Mouse (Mus musculus) frontal cortex, adult (tissue): ENCODE data around the gene Tekt4.

Experiments
- ATAC-seq: cut with Nextera tagmentation; 2 replicates; pipeline ENCODE4 v1.9.2; 2017; ENCODE audit warnings: mild to moderate bottlenecking, moderate library complexity, mixed read lengths; ENCODE audit not compliant: low TSS enrichment

Gene Tekt4

DNA sequence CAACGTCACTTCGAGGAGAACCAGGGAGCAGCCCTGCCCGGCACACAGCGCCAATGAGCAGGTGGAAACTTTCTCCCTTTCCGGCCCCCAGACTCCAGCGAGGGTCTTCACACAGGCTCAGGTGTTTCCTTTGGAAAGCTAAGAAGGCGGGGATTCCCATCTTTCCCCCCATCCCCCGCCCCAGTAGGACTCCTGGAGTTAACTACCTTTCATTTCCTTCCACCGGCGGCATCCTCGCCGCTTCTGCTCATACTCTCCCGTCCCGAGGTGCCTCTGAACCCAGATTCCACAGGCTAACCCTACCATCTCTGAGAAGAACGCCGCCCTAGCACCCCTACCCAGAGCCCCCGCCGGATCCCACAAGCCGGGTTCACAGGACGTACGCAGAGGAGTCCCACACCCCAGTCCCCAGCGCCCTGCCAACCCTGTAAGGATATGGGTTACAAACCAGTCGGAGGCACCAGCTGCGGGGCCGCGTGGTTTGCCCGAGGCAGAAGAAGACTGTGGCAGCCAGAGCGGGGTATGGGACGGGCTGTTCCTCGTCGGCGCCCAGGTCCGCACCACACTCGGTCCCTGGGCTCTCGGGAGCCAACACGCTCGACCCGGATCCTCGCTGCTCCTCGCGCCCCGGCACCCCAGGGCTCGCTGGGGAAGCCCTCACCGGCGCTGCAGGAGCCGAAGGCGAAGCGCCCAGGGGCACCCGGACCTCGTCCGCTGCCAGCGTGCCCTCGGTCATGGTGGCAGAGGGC, 21.8 kb upstream of the Tekt4 start:
- ATAC-seq: peak; percentile 59; the same call in 1 of the 2 replicates

DNA sequence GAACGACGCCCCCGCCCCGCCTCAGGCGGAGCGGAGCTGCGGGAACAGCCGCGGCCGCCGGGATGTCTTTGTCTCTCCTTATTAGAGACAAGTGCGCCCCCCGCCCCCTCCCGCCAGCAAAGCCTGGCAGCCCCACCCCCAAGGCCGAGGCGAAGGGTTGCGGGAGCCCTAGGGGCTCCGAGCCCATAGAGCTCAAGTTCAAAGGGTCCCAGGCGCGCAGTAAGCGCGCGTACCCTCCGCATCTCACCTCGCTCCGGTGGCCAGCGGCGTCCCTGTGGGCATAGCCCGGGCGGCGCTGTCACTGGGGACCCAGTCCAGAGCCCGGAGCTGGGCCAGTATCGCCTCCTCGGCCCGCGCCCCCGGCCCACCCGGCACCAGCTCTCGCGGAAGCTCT, 21.2 kb upstream of the Tekt4 start:
- no peak for ATAC-seq

DNA sequence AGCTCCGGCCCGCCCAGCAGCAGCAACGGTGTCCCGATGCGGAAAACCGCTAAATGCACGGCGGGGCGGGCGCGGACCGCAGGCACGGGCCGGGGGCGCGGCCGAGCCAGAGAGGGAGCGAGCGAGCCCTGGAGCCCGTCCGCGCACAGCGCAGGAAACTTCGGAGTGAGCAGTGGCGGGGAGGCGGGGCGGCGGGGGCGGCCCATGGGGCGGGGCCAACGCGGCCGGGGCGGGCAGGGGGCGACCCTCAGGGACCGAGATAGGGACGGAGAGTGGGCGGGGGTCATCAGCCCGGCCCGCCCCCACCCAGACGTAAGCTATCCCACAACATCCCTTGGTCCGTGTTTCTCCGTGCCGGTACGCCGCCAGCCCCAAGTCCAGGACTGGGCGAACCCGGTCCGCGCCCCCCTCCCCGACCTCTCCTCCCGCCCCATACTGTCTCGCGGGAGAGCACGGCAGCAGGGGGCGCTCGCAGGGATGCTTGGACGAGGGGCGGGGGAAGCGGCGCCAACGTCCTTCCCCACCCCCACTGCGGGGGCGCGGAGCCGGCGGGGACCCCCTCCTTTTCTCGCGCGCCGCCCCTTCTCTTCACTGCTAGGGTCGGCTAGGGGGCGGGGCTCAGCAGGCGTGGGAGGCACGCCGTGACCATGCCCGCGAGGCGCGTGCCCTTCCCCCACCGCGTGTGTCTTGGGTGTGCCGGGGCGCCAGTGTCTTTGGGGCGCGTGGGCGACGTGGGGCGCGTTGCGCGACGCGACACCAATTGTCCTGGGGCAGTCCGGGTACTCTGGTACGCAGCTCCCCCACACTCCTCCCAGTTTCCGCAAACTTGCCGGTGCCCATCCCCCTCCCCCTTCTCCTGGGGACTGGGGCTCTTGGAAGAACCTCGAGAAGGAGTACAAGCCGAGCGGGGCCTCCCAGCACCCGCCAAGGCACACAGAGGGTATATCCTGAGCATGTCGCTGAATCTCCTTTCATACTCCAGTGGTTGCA, 20.5 kb upstream of the Tekt4 start, which contains the start of gene Cacna1h:
Gene Cacna1h, minus strand, starts transcription at position 167 of the 990 bp plus-strand sequence.
- no peak for ATAC-seq

DNA sequence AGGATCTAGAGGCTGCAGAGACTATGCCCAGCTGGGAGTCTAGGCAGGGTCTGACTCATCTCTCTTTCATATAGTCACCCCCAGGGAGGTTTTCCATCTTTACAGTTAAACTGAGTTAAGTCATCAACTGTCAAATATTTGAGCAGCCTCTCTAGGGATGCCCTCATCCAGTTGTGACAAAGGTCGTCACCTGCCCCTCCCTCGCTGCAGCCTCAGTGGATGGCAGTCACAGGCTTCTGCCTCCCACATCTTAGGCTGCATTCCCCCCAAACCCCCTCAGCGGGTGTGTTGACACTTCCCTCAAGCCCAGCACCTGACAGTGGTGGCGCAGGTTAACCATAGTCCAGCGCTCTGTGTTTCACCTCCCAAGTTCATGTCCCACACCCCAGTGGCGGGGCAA, 13.0 kb upstream of the Tekt4 start:
- no peak for ATAC-seq

DNA sequence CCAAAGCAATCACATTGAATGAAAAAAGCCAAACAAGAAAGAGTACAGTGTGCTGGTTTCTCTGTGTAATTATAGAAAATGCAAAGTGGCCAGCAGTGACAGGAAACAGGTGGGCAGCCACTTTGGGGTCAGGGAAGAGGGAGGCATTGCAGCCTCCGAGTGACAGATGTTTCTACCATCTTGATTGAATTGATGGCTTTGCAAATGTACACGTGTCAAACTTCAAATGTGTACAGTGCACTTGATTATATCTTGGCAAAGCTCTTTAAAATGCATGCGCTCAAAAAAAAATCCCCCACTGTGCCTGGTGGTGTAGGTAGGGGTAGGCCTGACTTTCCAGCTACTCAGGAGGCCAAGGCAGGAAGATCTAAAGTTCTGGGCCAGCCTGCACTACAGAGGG, 11.5 kb upstream of the Tekt4 start:
- ATAC-seq: no peak

DNA sequence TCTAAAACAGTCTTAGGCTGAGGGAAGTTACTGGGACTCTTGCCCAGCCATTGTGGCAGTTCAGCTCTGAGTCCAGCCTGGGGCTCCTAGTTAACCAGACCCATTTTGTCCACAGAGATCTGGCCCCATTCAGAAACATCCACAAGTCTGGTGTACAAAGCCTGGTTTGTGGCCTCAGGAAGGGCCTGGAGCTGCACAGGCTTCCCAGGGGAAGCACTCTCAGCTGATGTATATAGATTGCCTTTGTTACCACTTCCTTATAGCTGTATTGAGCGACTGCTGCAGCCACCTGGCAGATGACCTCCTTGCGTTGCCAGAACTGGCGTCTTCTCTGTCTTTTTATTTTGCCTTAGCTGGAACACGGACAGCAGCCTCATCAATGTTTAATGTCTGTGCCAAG, 9.3 kb upstream of the Tekt4 start:
- ATAC-seq: no peak

DNA sequence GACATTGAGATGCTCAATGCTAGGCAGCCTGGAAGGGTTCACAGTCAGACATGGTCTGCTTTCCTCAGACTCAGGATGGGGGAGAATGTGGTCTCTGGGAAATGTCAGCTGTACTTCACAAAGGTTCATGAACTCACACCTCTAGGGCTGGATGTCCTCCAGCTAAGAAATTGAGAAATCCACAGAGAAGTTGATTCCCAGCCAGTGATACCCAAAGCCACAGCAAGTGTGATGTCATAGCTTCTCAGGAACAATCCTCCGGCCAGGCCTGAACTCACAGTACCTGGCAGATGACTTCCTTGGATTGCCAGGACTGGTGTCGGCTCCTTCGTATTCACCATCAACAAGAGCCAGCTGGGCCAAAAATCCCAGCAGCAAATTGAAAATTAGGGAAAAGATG, 8.6 kb upstream of the Tekt4 start:
- no peak for ATAC-seq

DNA sequence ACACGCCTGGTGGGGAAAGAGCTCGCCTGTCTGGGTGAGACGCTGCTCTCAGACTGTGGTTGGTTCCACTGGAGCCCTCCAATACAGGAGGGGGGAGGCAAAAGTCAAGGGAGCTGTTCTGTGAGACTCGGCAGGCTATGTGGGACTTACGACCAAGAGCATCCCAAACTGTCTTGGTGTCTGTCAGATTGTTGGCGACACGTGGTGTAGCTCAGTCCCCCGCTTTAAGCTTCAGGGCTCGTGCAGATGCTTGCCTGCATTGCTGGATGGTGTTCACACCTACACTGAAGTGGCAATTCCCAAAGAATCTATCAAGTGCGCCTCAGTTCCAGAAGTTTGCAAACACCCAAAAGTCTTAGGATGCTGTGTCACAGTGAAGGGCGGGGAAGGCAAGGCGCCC, 6.5 kb upstream of the Tekt4 start:
- peak; percentile 57; the same call in 1 of the 2 replicates for ATAC-seq

DNA sequence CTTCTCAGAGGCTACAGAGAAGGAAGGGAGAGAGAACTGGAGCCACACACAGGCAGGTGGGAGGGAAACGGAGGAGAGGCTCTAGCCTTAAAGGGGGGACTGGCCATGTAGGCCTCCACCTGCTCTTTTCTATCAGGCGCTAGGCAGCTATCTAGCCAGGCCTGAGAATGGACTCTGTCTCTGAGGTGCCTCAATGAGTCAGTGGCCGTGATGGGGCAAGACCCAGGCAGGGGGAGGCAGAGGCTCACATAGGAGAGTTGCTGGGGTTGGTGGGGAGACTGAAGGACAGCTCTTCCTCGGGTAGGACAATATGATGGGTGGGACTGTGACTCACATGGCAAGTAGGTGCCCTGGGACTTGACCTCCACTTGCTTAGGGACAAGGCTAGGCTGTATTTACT, 4.1 kb upstream of the Tekt4 start:
- no peak for ATAC-seq

DNA sequence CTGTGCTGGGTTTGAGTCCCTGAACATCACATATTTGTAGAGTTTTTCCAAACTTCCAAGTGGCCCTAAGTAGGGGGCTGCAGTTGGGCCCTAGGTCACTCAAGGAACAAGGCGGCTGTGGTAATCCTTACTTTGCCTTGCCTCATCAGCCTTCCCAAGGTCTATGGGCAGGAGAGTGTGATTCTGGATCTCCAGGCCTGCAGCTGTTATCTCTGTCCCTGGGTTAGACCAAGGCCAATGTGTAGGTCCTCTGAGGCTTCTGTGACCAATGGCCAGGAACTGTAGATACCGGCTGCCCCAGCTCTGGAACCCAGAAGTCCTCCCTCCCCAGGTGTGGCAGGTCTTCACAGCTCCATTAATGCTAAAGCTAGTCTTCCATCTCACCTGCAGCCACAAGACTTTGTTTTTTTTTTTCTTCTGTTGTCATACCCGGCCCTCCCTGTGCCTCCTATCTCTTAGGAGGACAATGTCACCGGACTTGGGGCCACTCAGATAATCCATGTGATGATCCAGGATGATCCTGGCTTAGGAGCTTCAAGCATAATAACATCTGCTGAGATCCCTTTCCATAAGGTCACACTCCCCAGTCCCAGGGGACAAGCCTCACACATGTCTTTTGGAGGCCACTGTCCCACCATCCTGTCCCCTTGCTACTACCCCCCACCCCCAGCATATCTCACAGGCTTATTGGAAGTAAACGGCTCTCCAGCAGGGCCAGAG, 2.0 kb upstream of the Tekt4 start:
- no peak for ATAC-seq

DNA sequence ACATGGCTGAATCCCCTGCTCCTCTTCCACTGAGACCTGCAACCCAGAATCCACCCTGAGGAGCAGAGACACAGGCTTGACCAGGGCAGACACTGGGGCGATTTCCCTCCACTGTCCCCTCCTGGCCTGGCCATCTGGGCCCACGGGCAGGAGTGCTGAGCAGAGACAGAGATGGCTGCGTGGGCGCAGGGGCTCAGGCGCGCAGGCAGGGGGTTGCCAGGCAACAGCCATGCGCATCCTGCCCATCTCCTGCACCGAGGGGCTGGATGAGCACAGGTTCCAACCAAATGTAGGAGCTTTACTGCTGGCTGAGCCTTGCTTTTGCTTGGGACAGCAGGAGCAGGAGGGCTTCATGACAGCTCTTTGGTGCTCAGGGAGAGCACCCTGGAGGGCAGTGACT, 2.1 kb downstream of the Tekt4 start:
- peak; percentile 70 for ATAC-seq

DNA sequence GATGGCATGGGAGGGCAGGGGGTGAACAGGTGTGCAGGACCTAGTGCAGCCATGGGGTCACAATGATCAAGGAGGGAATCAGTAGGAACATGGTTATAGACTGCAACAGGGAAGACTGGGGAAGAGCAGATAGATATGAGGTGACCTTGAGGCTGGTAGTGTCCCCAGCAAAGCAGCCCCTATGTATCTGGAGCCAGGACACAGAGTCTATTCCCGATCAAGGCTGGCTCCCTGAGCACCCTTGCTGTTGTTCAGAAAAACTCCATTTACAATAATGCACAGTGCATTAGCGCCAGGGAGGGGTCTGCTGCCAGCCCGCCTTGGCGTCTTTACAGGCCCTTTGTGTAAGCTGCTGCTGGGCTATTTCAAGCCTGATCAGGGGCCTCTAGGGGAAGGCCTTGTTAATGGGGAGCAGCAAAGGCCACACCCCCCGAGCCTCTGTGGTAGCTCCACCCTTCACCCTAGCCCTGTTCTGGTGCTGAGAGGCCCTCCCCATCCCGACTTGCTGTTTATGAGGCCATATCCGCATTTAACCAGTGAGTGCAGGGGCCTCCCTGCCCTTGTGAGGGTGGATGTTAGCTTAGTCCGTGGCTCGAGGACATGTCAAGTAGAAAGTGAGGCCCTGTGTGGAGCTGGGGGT, 7.9 kb downstream of the Tekt4 start:
- no peak for ATAC-seq

DNA sequence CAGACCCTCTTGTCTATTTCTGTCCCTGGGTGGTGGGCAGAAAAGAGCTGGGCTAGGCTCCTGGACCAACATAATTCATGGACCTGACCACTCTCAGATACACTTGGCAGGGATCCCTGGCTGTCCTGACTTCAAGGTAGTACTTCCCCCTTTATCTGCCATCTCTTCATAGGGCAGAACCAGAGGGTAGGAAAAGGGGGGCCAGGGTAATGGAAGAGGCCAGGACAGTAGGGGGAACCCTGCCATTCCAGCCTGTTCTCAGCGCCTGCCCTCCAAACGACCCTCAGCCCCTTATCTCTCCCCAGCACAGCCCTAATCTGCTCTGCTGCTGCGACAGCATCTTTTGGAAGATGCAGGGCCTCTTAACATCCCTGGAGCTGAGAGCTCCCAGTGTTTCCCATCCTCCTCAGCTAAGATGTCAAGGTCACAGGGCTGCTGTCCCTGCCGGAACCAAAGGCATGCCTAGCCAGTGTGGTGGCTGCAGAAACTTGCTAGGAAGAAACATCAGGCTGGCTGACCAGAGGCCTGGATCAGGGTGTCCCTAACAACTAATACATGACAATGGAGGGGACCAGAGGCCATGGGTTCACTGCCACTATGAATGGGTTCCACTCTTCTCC, 9.0 kb downstream of the Tekt4 start:
- no peak for ATAC-seq

DNA sequence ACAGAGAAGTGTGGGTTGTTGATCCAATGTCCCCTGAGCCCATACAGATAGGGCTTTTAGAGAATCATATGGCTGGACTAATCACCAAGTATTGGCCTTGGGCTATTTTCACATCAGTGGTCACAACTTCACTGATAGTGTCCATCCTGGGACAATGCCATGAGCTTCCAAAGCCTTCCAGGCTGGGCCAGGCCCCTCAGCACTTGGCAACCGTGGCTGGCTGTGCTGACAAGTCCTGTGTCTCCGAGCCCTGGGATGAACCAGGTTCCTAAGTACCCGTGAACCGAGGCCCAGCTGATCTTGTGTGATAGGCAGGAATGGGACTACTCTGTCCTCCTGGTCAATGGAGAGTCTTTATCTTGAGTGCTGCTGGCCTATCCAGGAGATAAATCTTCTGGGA, 9.7 kb downstream of the Tekt4 start:
- ATAC-seq: no peak

DNA sequence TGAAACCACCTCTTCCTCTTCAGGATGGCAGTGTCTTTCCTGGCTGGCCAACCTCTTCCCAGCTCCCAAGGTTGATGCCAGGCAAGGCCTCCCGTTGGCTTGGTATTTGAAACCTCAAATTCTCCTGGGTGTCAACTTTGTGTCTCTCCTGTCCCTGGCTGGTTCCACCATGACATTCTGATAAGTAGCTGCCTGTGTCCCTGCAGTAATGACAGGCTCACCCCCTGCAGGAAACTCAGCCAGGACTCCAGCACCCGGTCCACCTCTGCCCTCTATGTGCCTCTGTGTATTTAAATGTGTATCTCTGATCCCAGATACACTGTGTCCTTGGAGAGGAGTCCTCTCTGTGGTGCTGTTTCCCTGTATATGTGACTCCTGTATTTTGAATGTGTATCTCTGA, 11.8 kb downstream of the Tekt4 start:
- no peak for ATAC-seq

DNA sequence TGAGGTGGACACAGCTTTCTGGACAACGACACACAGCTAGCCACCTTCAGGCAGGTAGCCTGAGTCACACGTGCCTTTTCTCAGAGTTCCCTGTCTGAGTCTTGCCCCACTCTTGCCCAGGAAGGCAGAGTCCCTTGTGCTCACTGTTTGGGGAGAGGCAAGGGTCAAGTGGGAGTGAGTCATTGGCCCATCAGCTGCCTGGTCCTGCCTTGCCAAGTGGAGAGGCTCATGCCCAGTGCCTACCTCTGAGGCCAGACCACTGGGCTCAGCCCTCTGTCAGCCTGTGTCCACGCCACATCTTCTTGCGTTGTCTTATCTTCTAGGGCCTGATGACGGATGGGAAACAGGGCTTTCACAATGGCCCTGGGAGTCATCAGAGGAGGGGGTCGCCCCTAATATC, 13.4 kb downstream of the Tekt4 start:
- no peak for ATAC-seq

DNA sequence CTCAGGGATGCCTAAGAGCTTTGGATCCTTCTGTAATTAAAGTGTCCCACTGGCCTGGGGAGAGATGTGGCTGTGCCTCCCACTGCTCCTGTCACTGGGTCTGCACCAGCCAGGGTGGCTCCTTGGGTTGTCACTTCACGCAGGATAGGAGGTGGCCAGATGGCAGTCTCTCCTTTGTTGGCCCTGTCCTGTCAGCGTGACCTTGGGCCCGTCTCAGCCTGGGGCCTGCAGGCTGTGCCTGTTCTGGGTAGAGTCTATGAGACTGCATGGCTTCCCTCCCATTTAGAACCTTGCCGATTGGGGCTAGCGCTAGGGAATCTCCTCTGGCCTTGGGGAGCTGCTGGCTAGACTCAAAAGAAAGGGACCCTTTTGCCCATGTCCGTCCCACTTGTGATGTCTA, 13.9 kb downstream of the Tekt4 start:
- no peak for ATAC-seq

DNA sequence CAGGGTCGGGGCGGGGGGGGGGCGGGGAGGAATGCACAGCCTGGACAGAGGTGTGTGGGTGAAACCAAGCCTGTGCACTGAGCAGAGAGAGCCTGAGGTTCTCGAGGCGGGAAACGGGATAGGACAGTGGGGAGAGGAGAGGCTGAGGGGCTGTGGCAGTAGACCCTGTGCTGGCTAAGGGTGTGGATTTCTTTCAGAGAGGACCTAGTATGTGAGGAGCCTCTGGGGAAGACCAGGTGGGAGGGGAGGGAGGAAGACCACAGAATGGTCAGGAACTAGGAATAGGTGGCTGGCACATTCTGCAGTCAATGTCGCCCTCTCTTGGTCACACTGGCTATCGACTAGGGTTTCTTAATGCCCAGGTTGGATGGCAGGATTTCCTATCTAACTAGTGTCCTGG, 15.4 kb downstream of the Tekt4 start:
- ATAC-seq: 0 out of 2 replicates have a peak, but pooled peaks have one; percentile 29

DNA sequence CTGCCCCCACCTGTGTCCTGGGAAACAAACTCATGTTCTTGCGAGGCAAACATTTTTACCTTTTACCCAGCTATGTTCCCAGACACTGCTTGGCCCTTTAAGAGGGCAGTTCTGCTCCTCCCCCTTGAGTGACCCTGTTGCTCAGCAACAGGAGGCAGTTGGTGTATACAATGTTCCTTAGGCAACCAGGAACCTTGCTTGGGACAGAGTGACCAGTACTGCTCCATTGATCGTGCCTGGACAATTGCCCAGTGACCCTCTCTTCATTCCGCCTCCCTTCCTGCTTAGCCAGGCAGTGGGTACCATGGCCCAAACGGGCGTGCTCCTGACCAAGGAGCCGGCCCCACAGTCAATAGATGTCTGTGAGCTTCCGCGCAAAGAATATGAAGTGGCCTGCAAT, 17.0 kb downstream of the Tekt4 start:
- no peak for ATAC-seq

DNA sequence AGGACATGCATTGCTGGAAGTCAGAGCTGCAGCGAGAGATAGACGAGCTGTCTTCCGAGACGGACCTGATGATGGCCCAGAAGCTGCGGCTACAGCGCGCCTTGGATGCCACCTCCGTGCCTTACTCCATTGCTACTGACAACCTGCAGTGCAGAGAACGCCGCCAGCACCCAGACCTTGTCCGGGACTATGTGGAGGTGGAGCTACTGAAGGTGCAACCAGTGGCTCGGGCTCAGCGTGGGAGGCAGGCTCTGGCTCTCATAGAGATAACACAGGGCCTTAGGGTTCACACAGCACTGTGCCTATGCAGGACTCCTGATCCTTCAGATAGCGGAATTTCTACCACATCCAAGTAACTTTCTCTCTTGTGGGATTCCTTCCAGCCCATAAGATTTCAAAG, 17.6 kb downstream of the Tekt4 start:
- ATAC-seq: no peak
